In the genomic region with DNA sequence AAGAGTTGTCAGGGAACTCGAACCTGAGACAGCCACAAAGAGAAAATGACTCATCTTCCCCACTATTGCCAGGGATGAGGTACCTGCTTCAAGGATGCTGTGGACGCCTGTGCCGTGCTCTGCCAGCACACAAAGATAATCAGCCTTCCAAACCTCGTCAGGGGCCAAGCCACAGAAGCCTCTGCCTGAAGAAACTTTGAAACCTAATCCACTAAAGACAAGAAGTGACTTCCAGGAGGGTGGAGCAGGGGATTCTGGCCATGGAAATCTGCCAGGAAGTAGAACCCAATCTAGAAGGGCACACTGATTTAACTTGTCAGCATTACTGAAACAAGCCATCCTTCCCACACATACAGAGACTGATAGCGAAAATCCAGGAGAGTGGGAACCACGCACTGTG, we compare ENCODE assay signal across 27 mouse cellular contexts.
A peak's percentile ranks its signal among the peaks of the same experiment; 100 is the strongest.
DNase-seq lines count a peak whose midpoint lies in the region; ATAC-seq and TF ChIP-seq lines count a peak whose summit lies in the region.
"Had no signal": no experiment of that assay in that cellular context is flagged by ENCODE, and none has a peak within 500 bp of the region (broad histone marks: within the 10 kb centered on the region; RNA-seq: fewer than 3 reads in every experiment).

No protein-coding gene starts in this region.

- no peaks in the 10 kb centered on the region for H3K9me3 ChIP-seq in heart, embryonic 12.5 days (replicated peaks)
- H3K9me3 ChIP-seq: embryonic facial prominence, embryonic 13.5 days; embryonic facial prominence, embryonic 15.5 days; forebrain, embryonic 10.5 days; forebrain, embryonic 12.5 days; G1E had no signal

- H3K4me2 ChIP-seq in heart, embryonic 12.5 days = no peak overlapping the region
- peak overlapping the region; percentile 38 for H3K4me2 ChIP-seq in myocyte (ENCODE audit: low read depth)
- H3K4me2 ChIP-seq: embryonic facial prominence, embryonic 13.5 days; embryonic facial prominence, embryonic 15.5 days; forebrain, embryonic 12.5 days had no signal

- DNase-seq in gastrocnemius, adult 18-20 months (ENCODE audit: low spot score) = peak; percentile 13
- DNase-seq in gastrocnemius, adult 2 months = no peak
- DNase-seq in heart, adult 8-10 months (ENCODE audit: low spot score) = no peak
- peak; percentile 34 for DNase-seq in Patski (ENCODE audit: low read depth, low spot score)
- DNase-seq in urinary bladder, postnatal 4 days (ENCODE audit: low spot score in 2 of 2) = no peak
- DNase-seq in kidney, adult 8-10 months = no peak
- DNase-seq: adrenal gland, postnatal 10 days; adrenal gland, postnatal 25 days; B cell, adult 2 months; cerebellum, adult 11 months; cerebellum, adult 18-20 months; cerebellum, adult 8-10 months; cerebellum, adult 9-11 months; cerebellum, postnatal 14 days; cerebellum, postnatal 36 days; embryo, embryonic 11 days had no signal

- no peak for TF ChIP-seq CTCF in gastrocnemius, adult 2 months (IDR thresholded peaks at IDR 0.05)
- no peak for TF ChIP-seq CTCF in Patski (IDR thresholded peaks at IDR 0.05)

- intact Hi-C loops in gastrocnemius, adult 2 months (cut with DNase I) = loop anchor here (10.0 kb wide), 2 partner anchors 135 to 205 kb away; a partner anchor contains a TSS

- CTCF ChIA-PET in Patski (lab: Charles Lee) = interaction anchor here (1.3 kb wide), 1 partner anchor 7 kb away, joined by 3 read pairs; no protein-coding TSS in a partner anchor

- no peak for TF ChIP-seq POLR2A in myocyte (IDR thresholded peaks at IDR 0.05; ENCODE audit: insufficient read length, low read depth)

- H3ac ChIP-seq in myocyte (ENCODE audit: control insufficient read depth, insufficient read length) = no peak overlapping the region

- peaks cover 24% of the 10 kb centered on the region for H3K4me1 ChIP-seq in heart, embryonic 12.5 days (replicated peaks)
- H3K4me1 ChIP-seq: forebrain, embryonic 10.5 days had no signal

- ATAC-seq in heart, embryonic 12.5 days (ENCODE audit: insufficient number of reproducible peaks, low FRiP score) = 0 out of 2 replicates have a peak, but pooled peaks have one; percentile 42
- peak; percentile 68 for ATAC-seq in Patski
- ATAC-seq: forebrain, embryonic 14.5 days; forebrain, embryonic 16.5 days had no signal

- no peaks in the 10 kb centered on the region for H3K27me3 ChIP-seq in heart, embryonic 12.5 days (replicated peaks)
- H3K27me3 ChIP-seq in Patski (no peaks in the 10 kb centered on the region), myocyte (ENCODE audit: control insufficient read depth, insufficient read depth, insufficient read length) (no peaks in the 10 kb centered on the region)
- H3K27me3 ChIP-seq: CH12.LX; embryonic facial prominence, embryonic 13.5 days; embryonic facial prominence, embryonic 15.5 days; forebrain, embryonic 12.5 days had no signal

- no peaks in the 10 kb centered on the region for H3K79me2 ChIP-seq in myocyte (ENCODE audit: control insufficient read depth, insufficient read depth)

- POLR2A ChIA-PET in Patski (lab: Charles Lee) = no interaction called here

- H3K4me3 ChIP-seq in gastrocnemius, adult 2 months = no peak overlapping the region
- H3K4me3 ChIP-seq in heart, embryonic 12.5 days = no peak overlapping the region
- H3K4me3 ChIP-seq in myocyte = no peak overlapping the region
- H3K4me3 ChIP-seq: embryonic facial prominence, embryonic 13.5 days; embryonic facial prominence, embryonic 15.5 days; erythroblast, embryonic 14.5 days; forebrain, embryonic 10.5 days; forebrain, embryonic 12.5 days had no signal

- in situ Hi-C loops in Patski (cut with MboI; ENCODE audit: low pct_unique_long_range_greater_than_20kb) = no loop called here

- no peak overlapping the region for H3K9ac ChIP-seq in heart, embryonic 12.5 days
- H3K9ac ChIP-seq: embryonic facial prominence, embryonic 13.5 days; embryonic facial prominence, embryonic 15.5 days; forebrain, embryonic 12.5 days had no signal

- no peaks in the 10 kb centered on the region for H3K36me3 ChIP-seq in heart, embryonic 12.5 days
- no peaks in the 10 kb centered on the region for H3K36me3 ChIP-seq in myocyte (ENCODE audit: control insufficient read depth, insufficient read depth)
- H3K36me3 ChIP-seq: embryonic facial prominence, embryonic 13.5 days; embryonic facial prominence, embryonic 15.5 days; forebrain, embryonic 10.5 days; forebrain, embryonic 12.5 days; G1E had no signal

- no peak overlapping the region for H3K27ac ChIP-seq in gastrocnemius, adult 2 months
- H3K27ac ChIP-seq in heart, embryonic 12.5 days (ENCODE audit: poor library complexity, severe bottlenecking) = no peak overlapping the region
- H3K27ac ChIP-seq: embryonic facial prominence, embryonic 13.5 days; embryonic facial prominence, embryonic 15.5 days; forebrain, embryonic 10.5 days; forebrain, embryonic 12.5 days had no signal

- 48% methylated on average over 6 of the region's 6 CpGs for WGBS in heart, embryonic 12.5 days

TF ChIP-seq in myocyte, 11 proteins besides CTCF, POLR2A, EP300 and RAD21:
- TF ChIP-seq TCF12 (IDR thresholded peaks at IDR 0.05; ENCODE audit: insufficient read depth, poor library complexity, severe bottlenecking) (no peak), CEBPB (IDR thresholded peaks at IDR 0.05; ENCODE audit: insufficient read depth, poor library complexity, severe bottlenecking) (no peak), REST (IDR thresholded peaks at IDR 0.05; ENCODE audit: insufficient read depth, insufficient read length) (no peak), TCF3 (IDR thresholded peaks at IDR 0.05; ENCODE audit: insufficient read length, low read depth) (no peak), POLR2AphosphoS2 (IDR thresholded peaks at IDR 0.05; ENCODE audit: insufficient read length, low read depth) (no peak), MYOG (IDR thresholded peaks at IDR 0.05; ENCODE audit: control insufficient read depth in 1 of 3, insufficient read depth in 1 of 3, insufficient read length in 2 of 3, low read depth in 2 of 3) (no peak), MAX (IDR thresholded peaks at IDR 0.05; ENCODE audit: low read depth) (no peak), E2F4 (IDR thresholded peaks at IDR 0.05; ENCODE audit: insufficient read depth) (no peak), MYOD1 (IDR thresholded peaks at IDR 0.05; ENCODE audit: control insufficient read depth in 1 of 3, insufficient read length in 2 of 3, low read depth in 2 of 3) (no peak), SRF (IDR thresholded peaks at IDR 0.05; ENCODE audit: control insufficient read depth, insufficient read length, low read depth) (no peak), USF1 (IDR thresholded peaks at IDR 0.05; ENCODE audit: low read depth) (no peak)
TF ChIP-seq in myocyte: peak in this region for 0.

Comparison
In these comparisons a context has a peak if more than half of its experiments do, and no peak if none do; other contexts are left out.
1. DNase-seq: peak in gastrocnemius, adult 18-20 months (single experiment) and Patski (single experiment); none in gastrocnemius, adult 2 months (single experiment), heart, adult 8-10 months (single experiment), urinary bladder, postnatal 4 days (0 of 2) and kidney, adult 8-10 months (0 of 2).